Mouse (Mus musculus): ENCODE measurements around the gene St8sia1. TPM values are rescaled to one million over a fixed set of nuclear protein-coding genes. Genes with fewer than 3 reads are reported as not detected.

St8sia1 gene
- total RNA-seq, 4 experiments from 2014 or later, result 37.2 to 46.1 (median 37.9) TPM

DNA sequence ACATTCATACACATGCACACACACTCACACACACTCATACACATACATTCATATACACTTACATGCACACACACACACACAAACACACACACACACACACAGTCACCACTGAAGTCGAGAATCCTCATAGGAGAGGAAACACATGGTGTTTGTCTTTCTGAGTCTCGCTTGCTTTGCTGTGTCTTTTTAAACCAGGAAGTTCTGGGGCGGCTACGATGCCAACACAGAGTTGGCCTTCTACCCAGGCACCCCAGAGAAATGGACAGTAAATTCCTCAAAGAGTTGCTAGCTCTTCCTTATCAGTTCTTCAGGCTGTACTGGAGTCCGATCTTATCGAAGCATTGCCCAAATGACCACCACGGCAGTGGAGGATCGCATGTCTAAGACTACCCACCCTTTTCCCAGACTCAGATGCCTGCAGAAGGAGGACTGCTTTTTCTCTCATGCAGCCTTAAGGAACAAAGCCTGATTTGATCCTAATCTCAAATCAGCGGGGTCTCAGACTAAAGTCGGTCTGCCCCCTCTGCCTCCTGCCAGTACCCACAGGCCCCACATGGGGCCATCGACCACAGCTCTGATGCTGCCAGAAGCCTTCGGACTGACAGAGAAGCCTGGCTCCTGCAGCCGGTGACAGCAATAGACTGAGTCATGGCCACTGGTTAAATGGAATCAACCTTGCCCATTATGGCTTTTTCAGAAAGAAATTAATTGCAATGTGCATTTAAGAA lies 171.8 kb downstream of the St8sia1 start:
- no peak for DNase-seq (ENCODE audit: low spot score in 2 of 2)

GRCm38 (mm10) chr6:142789736-142790135 lies 174.5 kb downstream of the St8sia1 start:
- no peak for DNase-seq (ENCODE audit: low spot score in 2 of 2)

DNA sequence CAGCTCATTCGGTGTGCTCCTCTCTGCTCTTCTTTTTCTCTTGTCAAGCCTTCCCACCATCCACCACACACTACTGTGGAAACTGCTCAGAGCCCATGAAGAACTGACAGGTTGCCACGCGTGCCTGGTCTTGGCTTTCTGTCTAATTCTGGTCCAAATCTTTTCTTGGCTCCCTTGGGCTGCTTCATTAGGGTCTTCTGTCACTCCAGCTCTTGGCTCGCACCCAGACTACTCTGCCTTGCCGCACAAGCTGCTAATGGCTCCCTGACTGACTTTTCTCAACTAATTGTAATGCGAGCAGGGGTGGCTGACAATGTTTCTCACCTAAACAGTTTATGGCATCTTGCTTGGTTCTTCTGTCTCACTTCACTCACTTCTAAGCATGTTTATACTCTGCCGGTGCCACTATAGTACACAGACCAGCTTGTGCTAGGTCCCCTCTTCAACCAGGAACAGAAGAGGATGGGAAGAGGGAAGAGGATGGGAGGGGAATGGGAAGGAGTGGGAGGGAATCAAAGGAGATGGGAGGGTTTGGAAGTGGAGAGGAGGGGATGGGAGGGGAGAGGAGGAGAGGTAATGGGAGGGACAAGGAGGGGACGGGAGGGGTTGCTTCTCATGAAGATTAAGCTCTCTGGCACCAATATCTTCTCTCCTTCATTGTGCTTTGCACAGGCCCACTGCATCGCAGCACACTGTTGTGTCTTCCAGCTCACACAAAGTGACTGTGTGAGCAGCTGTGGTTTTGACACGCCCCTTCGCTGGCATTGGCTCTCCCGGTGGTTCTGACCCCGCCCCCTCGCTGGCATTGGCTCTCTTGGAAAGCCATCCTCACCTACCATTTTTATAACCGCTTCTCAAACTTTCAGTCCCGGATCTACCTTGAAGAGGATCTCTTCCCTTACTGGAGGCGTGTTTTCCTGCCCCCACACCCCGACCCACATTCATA lies 175.9 kb downstream of the St8sia1 start:
- no peak for DNase-seq (ENCODE audit: low spot score in 2 of 2)

- no peak for DNase-seq (ENCODE audit: low spot score in 2 of 2)
Measured at GRCm38 (mm10) chr6:142786106-142786505, 178.1 kb downstream of the St8sia1 start.

- DNase-seq (ENCODE audit: low spot score in 2 of 2), result no peak
Measured at GRCm38 (mm10) chr6:142785343-142785742, 178.9 kb downstream of the St8sia1 start.

GRCm38 (mm10) chr6:142781286-142781685 lies 183.0 kb downstream of the St8sia1 start:
- no peak for DNase-seq (ENCODE audit: low spot score in 2 of 2)

GRCm38 (mm10) chr6:142780574-142781033 lies 183.6 kb downstream of the St8sia1 start:
- no peak for DNase-seq (ENCODE audit: low spot score in 2 of 2)

GRCm38 (mm10) chr6:142779812-142780573 lies 184.3 kb downstream of the St8sia1 start:
- DNase-seq (ENCODE audit: low spot score in 2 of 2), result no peak

DNA sequence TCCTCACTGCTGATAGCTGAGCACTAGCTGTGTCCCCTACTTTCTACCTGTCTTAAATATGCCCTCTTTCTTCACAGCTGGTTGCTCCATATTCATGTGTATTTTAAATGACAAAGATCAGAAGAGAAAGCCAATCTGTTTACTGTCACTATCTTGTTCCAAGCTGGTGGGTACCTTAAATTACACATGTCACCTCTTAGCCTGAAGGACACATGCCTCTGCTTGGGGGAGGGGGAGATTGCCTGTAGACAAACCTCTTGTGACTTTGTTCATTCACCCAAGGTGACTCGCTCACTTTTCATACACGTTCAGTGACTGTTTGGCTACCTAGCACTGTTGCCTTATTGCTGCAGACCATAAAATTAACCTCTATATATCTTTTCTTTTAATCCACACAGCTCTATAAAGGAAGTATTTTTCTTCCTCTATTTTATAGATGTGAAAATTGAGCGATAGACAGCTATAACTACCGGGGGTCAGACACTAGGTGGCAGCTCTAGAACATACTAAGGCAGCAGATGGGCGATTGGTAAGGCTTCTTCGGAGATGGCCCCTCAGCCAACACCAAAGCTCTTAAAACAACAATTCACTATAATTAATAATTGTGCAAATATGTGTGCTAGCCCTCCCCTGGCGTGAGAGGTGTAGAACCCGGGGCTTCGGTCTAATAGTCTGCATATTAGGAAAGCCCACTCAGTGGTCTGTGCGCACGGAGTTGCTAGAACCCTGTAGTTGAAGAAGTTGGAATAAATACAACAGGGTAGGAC lies 185.0 kb downstream of the St8sia1 start:
- DNase-seq (ENCODE audit: low spot score in 2 of 2), result peak in 1 of 2 experiments; percentile 62

- DNase-seq (ENCODE audit: low spot score in 2 of 2), result no peak
Measured at GRCm38 (mm10) chr6:142776935-142777334, 187.3 kb downstream of the St8sia1 start.

GRCm38 (mm10) chr6:142773566-142773965 lies 190.7 kb downstream of the St8sia1 start:
- no peak for DNase-seq (ENCODE audit: low spot score in 2 of 2)

DNA sequence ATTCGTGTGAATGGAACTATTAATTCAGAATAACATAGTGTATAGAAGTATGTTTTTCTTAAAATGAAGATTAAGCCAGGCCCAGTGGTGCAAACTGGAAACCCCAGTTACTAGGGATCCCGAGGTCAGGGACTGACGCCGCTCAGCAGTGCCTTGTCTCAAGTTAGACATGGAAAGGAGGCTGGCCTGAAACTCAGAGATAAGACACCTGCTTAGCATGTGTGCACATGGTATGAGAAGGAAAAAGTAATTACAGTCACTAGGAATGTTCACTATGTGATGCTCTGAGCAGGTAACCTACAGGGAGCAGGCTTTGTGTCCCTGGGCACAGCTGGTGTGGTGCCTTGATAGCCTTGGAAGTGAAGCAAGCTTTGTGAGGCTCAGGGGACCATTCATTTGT lies 192.6 kb downstream of the St8sia1 start:
- DNase-seq (ENCODE audit: low spot score in 2 of 2), result no peak

Other genes with a start within 250 kb of the St8sia1 start
- gene Cmas, start 207.8 kb downstream of the St8sia1 start, total RNA-seq (2022), result 100 to 1,000 TPM in 2 of 4 experiments, 10 to 100 TPM in 2; 97.9 to 106 (median 101) TPM
- under 1 TPM in 1 of 4 experiments, not detected in 3; 0.25 TPM for gene Sult6b2, start 159.9 kb downstream of the St8sia1 start, total RNA-seq (2022)
- 100 to 1,000 TPM in 2 of 4 experiments, 10 to 100 TPM in 2; 88.0 to 114 (median 98.7) TPM for gene C2cd5, start 135.7 kb upstream of the St8sia1 start, total RNA-seq (2022)
- 100 to 1,000 TPM; 158 to 203 (median 174) TPM for gene Etnk1, start 202.8 kb upstream of the St8sia1 start, total RNA-seq (2022)

Measured in layer of hippocampus, adult 8-10 months (tissue).